Comparison of ENCODE assay signal across 10 mouse cellular contexts in the genomic region with DNA sequence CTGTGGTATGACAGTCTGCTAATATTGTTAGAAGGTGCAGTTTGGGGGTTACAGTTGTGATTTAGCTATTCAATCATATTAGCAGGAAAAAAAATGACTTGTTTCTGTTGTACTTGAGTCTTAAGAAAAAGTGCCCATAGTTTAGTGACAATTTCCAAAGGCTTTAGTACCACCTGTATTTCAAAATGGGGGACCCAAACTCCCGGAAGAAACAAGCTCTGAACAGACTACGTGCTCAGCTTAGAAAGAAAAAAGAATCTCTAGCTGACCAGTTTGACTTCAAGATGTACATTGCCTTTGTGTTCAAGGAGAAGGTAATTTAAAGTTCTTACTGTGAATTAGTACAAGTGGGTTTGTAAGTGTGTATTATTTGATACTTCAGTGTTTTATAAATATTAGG. TPM values are rescaled to one million over a fixed set of nuclear protein-coding genes. Genes with fewer than 3 reads are reported as not detected.
DNase-seq lines count a peak whose midpoint lies in the region; ATAC-seq lines count a peak whose summit lies in the region.
"Had no signal": no experiment of that assay in that cellular context is flagged by ENCODE, and none has a peak within 500 bp of the region (broad histone marks: within the 10 kb centered on the region; RNA-seq: fewer than 3 reads in every experiment).

No protein-coding gene starts in this region.

- H3K9me3 ChIP-seq in kidney, embryonic 15.5 days (replicated peaks) = no peaks in the 10 kb centered on the region
- no peaks in the 10 kb centered on the region for H3K9me3 ChIP-seq in hindbrain, embryonic 15.5 days
- no peaks in the 10 kb centered on the region for H3K9me3 ChIP-seq in midbrain, embryonic 14.5 days (ENCODE audit: control insufficient read depth, low read length)

- H3K36me3 ChIP-seq in kidney, embryonic 15.5 days = peaks cover 30% of the 10 kb centered on the region
- H3K36me3 ChIP-seq in hindbrain, embryonic 15.5 days = peaks cover 20% of the 10 kb centered on the region
- peaks cover 21% of the 10 kb centered on the region for H3K36me3 ChIP-seq in midbrain, embryonic 14.5 days (ENCODE audit: control insufficient read depth, insufficient read depth, low read length)

- WGBS in kidney, embryonic 15.5 days = 19% methylated on average over 2 of the region's 2 CpGs
- 20% methylated on average over 2 of the region's 2 CpGs for WGBS in hindbrain, embryonic 15.5 days
- 12% methylated on average over 2 of the region's 2 CpGs for WGBS in midbrain, embryonic 14.5 days

- H3K4me1 ChIP-seq in kidney, embryonic 15.5 days = peaks cover 16% of the 10 kb centered on the region
- H3K4me1 ChIP-seq in hindbrain, embryonic 15.5 days (replicated peaks) = peaks cover 33% of the 10 kb centered on the region
- H3K4me1 ChIP-seq in midbrain, embryonic 14.5 days (ENCODE audit: control insufficient read depth, insufficient read depth, low read length) = peaks cover 22% of the 10 kb centered on the region

- DNase-seq in kidney, adult 18-20 months = no peak
- peak; percentile 25 for DNase-seq in c-Kit-positive CD71-positive TER-119-positive erythroid progenitor cells, embryonic 14.5 days (ENCODE audit: low spot score)
- no peak for DNase-seq in midbrain, embryonic 14.5 days
- no peak for DNase-seq in spleen, postnatal 10 days (ENCODE audit: low spot score in 2 of 2)
- no peak for DNase-seq in adrenal gland, postnatal 4 days (ENCODE audit: low spot score in 2 of 2)
- no peak for DNase-seq in adrenal gland, adult 18-20 months (ENCODE audit: low spot score in 2 of 2)
- DNase-seq: right cerebral cortex, postnatal 14 days had no signal

- H3K27me3 ChIP-seq in kidney, embryonic 15.5 days = no peaks in the 10 kb centered on the region
- no peaks in the 10 kb centered on the region for H3K27me3 ChIP-seq in hindbrain, embryonic 15.5 days
- H3K27me3 ChIP-seq in midbrain, embryonic 14.5 days (ENCODE audit: control insufficient read depth, insufficient read depth, low read length) = no peaks in the 10 kb centered on the region

- H3K4me2 ChIP-seq in kidney, embryonic 15.5 days = peak overlapping the region; percentile 87
- peak overlapping the region; percentile 85 for H3K4me2 ChIP-seq in hindbrain, embryonic 15.5 days
- peak overlapping the region; percentile 67 for H3K4me2 ChIP-seq in midbrain, embryonic 14.5 days (ENCODE audit: low read length)

- no peak overlapping the region for H3K27ac ChIP-seq in kidney, embryonic 15.5 days
- no peak overlapping the region for H3K27ac ChIP-seq in hindbrain, embryonic 15.5 days (replicated peaks)
- H3K27ac ChIP-seq in midbrain, embryonic 14.5 days (replicated peaks; ENCODE audit: low read depth, low read length) = no peak overlapping the region

- H3K4me3 ChIP-seq in kidney, embryonic 15.5 days (replicated peaks) = peak overlapping the region; percentile 91
- H3K4me3 ChIP-seq in hindbrain, embryonic 15.5 days = peak overlapping the region; percentile 96
- H3K4me3 ChIP-seq in midbrain, embryonic 14.5 days (replicated peaks; ENCODE audit: low read depth, low read length) = peak overlapping the region; percentile 99

- H3K9ac ChIP-seq in kidney, embryonic 15.5 days = peak overlapping the region; percentile 98
- 0 out of 2 replicates have a peak overlapping the region, but pooled peaks have one; percentile 25 for H3K9ac ChIP-seq in hindbrain, embryonic 15.5 days
- H3K9ac ChIP-seq in midbrain, embryonic 14.5 days (replicated peaks; ENCODE audit: low read length) = peak overlapping the region; percentile 94; the same call in 1 of the 2 replicates

- no peak for ATAC-seq in kidney, embryonic 15.5 days (replicated peaks; ENCODE audit: low FRiP score)
- ATAC-seq in hindbrain, embryonic 15.5 days (ENCODE audit: low FRiP score, low read depth) = no peak
- ATAC-seq in midbrain, embryonic 14.5 days (ENCODE audit: low FRiP score, low TSS enrichment) = no peak

RNA-seq across cellular contexts. Expression of gene BC005537, which starts 1.7 kb away (rescaled TPM):
- polyA plus RNA-seq in kidney, embryonic 15.5 days (2015; fragmentation: Nextera tagmentation; extraction: Ambion mirVana) = 16.7 and 17.1 TPM in 2 replicates
- polyA plus RNA-seq in hindbrain, embryonic 15.5 days (2015; fragmentation: Nextera tagmentation; extraction: Ambion mirVana) = 16.6 and 23.4 TPM in 2 replicates
- 51.8 and 76.3 TPM in 2 replicates for polyA plus RNA-seq in midbrain, embryonic 14.5 days (2014; fragmentation: Nextera tagmentation; extraction: Ambion mirVana)
- 100 to 1,000 TPM; 169 to 181 TPM for total RNA-seq in adrenal gland, postnatal 4 days (2021)
- 100 to 1,000 TPM; 173 to 246 TPM for total RNA-seq in adrenal gland, adult 18-20 months (2021)

RNA-seq across cellular contexts. Expression of gene Acot13, which starts 28.1 kb away (rescaled TPM):
- 103 and 105 TPM in 2 replicates for polyA plus RNA-seq in kidney, embryonic 15.5 days (2015; fragmentation: Nextera tagmentation; extraction: Ambion mirVana)
- polyA plus RNA-seq in hindbrain, embryonic 15.5 days (2015; fragmentation: Nextera tagmentation; extraction: Ambion mirVana) = 53.8 and 57.2 TPM in 2 replicates
- 40.3 and 46.3 TPM in 2 replicates for polyA plus RNA-seq in midbrain, embryonic 14.5 days (2014; fragmentation: Nextera tagmentation; extraction: Ambion mirVana)
- total RNA-seq in adrenal gland, postnatal 4 days (2021) = 10 to 100 TPM; 49.6 to 58.0 TPM
- 10 to 100 TPM; 67.1 to 80.5 TPM for total RNA-seq in adrenal gland, adult 18-20 months (2021)

RNA-seq across cellular contexts. Expression of gene Tdp2, which starts 28.3 kb away (rescaled TPM):
- 63.9 and 65.5 TPM in 2 replicates for polyA plus RNA-seq in kidney, embryonic 15.5 days (2015; fragmentation: Nextera tagmentation; extraction: Ambion mirVana)
- 31.6 and 31.7 TPM in 2 replicates for polyA plus RNA-seq in hindbrain, embryonic 15.5 days (2015; fragmentation: Nextera tagmentation; extraction: Ambion mirVana)
- polyA plus RNA-seq in midbrain, embryonic 14.5 days (2014; fragmentation: Nextera tagmentation; extraction: Ambion mirVana) = 36.4 and 40.4 TPM in 2 replicates
- total RNA-seq in adrenal gland, postnatal 4 days (2021) = 10 to 100 TPM; 39.4 to 40.7 TPM
- total RNA-seq in adrenal gland, adult 18-20 months (2021) = 10 to 100 TPM; 15.8 to 19.8 TPM

RNA-seq across cellular contexts. Expression of gene Gmnn, which starts 41.5 kb away (rescaled TPM):
- polyA plus RNA-seq in kidney, embryonic 15.5 days (2015; fragmentation: Nextera tagmentation; extraction: Ambion mirVana) = 115 and 117 TPM in 2 replicates
- 23.2 and 26.0 TPM in 2 replicates for polyA plus RNA-seq in hindbrain, embryonic 15.5 days (2015; fragmentation: Nextera tagmentation; extraction: Ambion mirVana)
- 16.0 and 24.1 TPM in 2 replicates for polyA plus RNA-seq in midbrain, embryonic 14.5 days (2014; fragmentation: Nextera tagmentation; extraction: Ambion mirVana)
- total RNA-seq in adrenal gland, postnatal 4 days (2021) = 10 to 100 TPM; 29.1 to 31.7 TPM
- total RNA-seq in adrenal gland, adult 18-20 months (2021) = 1 to 10 TPM; 5.8 to 6.5 TPM

RNA-seq across cellular contexts. Expression of gene D130043K22Rik, which starts 41.7 kb away (rescaled TPM):
- 0.57 and 0.61 TPM in 2 replicates for polyA plus RNA-seq in kidney, embryonic 15.5 days (2015; fragmentation: Nextera tagmentation; extraction: Ambion mirVana)
- 6.9 and 8.2 TPM in 2 replicates for polyA plus RNA-seq in hindbrain, embryonic 15.5 days (2015; fragmentation: Nextera tagmentation; extraction: Ambion mirVana)
- 3.5 and 4.2 TPM in 2 replicates for polyA plus RNA-seq in midbrain, embryonic 14.5 days (2014; fragmentation: Nextera tagmentation; extraction: Ambion mirVana)
- total RNA-seq in adrenal gland, postnatal 4 days (2021) = 1 to 10 TPM; 1.0 to 1.6 TPM
- total RNA-seq in adrenal gland, adult 18-20 months (2021) = under 1 TPM; 0.51 to 0.66 TPM
- total RNA-seq: hematopoietic stem cell, adult 5-6 weeks had no signal

Comparison
In these comparisons a context has a peak if more than half of its experiments do, and no peak if none do; other contexts are left out.
1. H3K9ac ChIP-seq: peak in every context shown above with its lines; median percentile 98 in kidney, embryonic 15.5 days; 94 in midbrain, embryonic 14.5 days; 25 in hindbrain, embryonic 15.5 days.